Mouse (Mus musculus): Measurements from ENCODE around the gene Tspoap1.

Tspoap1 gene

DNA sequence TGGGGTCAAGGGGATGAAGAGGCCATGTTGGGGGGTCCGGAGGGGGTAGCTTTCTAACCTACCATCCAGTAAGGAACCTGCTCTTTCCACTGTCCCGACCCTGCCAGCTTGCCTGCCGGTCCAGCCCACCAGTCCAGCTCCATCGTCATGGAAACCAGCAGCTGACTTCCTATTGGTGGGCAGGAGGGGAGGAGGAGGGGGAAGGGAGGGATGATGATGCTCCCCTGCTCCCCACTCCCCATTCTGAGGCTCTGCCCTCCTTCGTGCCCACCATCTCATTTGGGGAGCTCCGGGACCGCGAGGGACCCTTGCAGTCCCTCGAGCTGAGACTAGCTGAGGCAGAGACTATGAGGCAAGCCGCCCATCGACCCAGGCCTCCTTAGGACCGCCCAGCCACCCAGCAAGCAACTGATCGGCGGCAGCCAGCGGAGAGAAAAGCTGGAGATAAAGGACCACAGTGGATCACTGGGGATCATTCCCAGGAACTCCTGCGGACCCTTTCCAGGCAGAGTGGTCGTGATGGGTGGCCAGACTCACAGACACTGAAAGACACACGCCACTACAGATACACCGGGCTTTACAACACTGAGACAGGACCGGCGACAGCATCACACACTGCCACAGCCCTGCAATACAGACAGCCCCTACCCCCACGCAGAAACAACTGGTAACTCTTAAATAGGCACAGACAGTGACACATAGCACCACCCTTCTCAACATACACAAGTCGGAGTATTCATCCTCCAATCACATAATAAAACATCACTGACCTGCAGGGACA, at the start of gene Tspoap1:
TSS of gene Tspoap1 (plus strand) at position 241 of the 781 bp plus-strand sequence.
- peak; percentile 69 for DNase-seq (ENCODE audit: low read depth)

DNA sequence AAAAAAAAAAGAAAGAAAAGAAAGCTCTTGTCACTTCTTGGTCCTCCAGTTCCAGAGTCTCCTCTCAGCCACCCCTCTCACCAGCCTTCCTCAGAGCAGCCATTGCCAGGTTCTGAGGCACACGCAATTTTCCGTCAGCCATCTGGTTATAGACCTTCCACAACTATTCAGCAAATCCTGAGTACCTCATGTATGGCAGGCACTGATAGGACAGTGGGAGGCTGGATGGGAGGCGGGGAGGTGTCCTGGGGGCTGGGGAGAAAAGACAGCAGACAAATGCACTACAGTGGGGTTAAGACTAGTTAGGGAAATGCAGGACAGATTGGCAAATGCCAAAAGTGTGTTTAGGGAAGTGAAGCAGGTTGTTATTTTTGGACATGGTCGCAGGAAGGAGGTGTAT, 48.2 kb upstream of the Tspoap1 start:
- DNase-seq (ENCODE audit: low read depth), result no peak

DNA sequence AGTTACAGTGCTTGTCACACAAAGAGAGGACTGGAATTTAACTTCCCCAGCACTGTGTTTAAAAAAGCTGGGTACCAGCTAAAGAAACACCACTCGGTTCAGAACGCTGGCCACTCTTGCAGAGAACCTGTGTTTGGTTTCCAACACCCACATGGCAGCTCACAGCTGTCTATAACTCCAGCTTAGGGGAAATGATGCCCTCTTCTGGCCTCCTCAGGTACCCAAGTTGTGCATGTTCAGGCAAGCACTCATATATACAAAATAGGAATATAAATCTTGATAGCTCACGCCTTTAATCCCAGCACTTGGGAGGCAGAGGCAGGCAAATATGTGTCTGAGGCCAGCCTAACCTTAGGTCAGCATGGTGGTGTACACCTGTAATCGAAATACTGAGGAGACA, 44.3 kb upstream of the Tspoap1 start:
- DNase-seq (ENCODE audit: low read depth), result no peak

DNA sequence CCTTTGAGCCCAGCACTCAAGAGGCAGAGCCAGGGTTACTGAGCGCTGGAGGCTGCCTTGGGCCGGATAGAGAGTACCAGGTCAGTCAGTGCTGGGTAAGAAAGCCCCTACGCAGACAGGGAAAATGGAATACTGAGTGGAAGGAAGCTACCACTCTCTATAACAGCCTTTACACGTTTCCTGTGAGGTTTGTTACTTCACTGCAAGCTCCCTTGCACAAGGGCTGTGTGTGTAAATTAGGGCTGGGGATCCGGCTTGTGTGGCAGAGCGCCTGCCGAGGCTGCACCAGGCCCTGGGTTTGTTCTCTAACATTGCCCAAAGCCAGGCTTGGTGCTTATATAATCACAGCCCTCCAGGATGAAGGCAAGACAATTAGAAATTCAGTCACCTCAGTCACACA, 40.8 kb upstream of the Tspoap1 start:
- peak; percentile 61 for DNase-seq (ENCODE audit: low read depth)

DNA sequence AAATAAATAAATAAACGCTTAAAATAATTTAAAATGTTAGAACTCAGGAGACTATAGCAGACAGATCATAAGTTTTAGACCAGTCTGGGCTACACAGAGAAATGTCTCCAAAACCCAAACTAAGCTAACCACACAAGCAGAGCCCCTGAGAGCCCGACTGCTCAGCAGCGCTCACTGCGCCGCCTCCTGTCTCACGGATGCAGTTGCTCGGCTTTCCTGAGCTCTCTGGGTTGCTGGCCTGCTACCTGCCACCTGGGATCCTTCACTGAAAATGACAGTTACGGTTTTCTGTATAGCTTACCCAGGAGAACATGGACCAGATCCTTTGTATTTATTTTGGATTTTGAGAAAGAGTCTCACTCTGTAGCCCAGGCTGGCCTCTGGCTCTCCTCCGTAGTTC, 40.0 kb upstream of the Tspoap1 start:
- peak; percentile 86 for DNase-seq (ENCODE audit: low read depth)

DNA sequence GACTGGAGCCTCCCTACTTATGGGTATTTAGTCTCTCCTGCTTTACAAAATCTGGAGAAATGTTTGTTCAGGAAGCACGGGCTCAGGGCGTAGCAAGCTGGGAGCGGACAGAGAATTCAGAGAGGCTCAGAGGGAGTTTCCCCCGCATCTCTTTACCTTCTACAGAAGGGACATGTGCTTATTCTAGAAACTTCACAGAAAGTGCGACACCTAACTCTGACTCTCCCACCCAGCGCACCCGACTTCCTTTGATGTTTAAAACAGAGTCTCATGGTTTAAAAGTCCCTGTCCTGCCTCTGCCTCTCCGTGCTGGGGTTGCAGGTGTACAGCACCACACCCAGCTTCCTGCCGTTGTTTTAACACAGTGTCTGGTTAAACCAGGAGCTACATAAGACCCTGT, 39.5 kb upstream of the Tspoap1 start:
- DNase-seq (ENCODE audit: low read depth), result peak; percentile 89

DNA sequence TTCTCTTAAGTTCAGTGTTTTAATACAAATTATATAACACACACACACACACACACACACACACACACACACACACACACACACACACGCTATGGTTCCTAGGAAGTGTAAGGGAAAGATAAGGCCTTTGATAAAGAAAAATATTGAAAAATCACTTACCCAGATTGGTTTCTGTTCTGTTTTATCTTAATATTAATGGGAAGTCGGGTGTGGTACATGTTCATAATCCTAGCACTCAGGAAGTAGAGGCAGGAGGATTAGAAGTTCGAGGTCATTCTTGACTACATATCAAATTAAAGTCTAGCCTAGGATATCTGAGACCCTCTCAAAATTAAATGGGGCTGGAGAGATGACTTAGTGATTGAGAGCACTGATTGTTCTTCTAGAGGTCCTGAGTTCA, 38.2 kb upstream of the Tspoap1 start:
- DNase-seq (ENCODE audit: low read depth), result no peak

DNA sequence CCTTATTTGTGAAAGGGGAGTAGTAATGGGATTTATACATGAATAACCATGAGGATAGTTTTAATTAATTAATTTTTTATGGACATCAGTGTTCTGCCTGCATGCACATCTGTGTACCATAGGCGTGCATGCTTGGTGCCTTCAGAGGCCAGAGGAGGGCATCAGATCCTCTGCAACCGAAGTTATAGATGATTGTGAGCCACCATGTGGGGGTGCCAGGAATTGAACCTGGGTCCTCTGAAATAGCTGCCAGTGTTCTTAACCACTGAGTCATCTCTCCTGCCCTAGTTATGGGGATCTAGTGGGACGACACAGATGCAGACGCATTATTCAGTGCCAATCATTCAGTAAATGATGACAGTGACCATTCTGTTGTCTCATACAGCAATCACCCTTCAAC, 37.5 kb upstream of the Tspoap1 start:
- DNase-seq (ENCODE audit: low read depth), result peak; percentile 36

DNA sequence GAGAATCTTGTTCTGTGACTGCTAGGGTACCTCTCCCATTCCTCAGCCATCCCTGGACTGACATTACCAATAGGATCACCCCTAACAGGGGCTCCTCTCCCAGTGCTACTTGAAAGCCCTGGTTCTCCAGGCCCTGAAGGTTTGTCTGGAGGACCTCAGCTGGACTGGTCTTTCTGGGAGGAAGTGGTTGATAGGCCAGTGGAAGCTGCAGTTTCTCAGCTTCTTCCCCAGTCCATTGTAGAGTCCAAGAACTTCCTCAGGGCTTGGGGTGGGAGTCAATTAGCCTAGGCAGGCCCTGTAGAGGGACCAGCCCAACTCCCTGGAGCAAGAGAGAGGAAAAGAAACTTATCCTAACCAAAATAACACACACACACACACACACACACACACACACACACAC, 34.8 kb upstream of the Tspoap1 start:
- DNase-seq (ENCODE audit: low read depth), result peak; percentile 19

DNA sequence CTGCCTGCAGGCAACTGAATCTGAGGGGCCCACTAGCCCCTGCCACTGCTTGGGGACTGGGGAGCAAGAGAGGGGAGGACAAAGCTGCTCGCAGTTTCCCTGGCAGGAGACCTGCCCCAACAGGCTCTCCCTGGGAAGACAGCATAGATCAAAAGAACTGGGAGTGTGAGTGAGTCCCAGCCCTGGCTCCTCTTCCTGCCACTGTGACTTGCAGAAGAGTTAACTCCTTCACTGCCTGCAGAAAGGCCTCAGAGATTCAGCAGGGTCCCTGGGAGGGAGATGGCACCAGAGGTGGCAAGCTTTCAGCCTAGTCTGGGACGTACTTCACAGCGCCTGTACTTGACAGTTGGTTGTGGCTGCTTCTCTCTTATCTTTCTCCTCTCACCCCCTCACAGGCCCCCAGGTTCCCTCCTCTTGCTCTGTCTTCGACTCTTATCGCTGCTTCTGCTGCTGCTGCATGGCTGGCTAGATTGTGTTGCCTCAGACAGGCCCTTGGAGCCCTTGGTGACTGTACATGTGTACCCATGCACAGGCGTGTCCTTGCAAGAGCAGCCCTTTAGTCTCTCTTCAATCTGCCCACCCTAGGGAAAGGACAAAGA, 34.3 kb upstream of the Tspoap1 start:
- peak; percentile 44 for DNase-seq (ENCODE audit: low read depth)

DNA sequence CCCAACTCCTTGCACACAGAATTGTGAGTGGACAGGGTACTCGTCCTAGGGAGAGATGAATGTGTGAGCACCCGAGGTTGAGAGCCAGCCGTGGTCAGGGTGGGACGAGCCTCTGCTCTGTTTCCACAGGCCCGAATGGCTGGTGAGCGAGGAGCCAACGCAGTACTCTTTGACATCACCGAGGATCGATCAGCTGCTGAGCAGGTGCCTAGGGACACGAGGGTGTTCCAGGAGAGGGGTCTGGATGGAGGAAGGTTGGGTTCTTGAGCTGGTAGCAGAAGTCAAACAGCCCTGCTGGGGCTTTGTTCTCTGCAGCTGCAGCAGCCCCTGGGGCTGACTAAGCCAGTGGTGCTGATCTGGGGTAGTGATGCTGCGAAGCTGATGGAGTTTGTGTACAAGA, 33.3 kb upstream of the Tspoap1 start:
- peak; percentile 21 for DNase-seq (ENCODE audit: low read depth)

DNA sequence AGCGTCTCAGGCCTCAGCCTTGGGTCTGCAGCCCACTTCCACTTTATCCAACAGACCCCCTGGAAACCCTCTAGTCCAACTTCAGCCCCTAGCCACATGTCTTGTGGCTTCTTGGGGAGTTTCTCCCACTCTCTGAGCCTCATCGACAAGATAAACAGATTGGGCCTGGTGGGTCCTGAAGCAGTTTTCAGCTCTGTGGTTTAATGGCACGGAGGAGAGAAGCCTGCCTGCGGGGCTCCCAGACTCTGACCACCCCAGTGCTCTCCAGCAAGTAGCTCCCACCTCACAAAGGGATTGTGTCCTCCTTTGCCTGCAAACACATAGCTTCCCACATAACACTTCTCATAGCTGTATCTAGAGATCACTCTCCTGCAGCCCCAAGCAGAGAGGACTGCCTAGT, 32.9 kb upstream of the Tspoap1 start:
- DNase-seq (ENCODE audit: low read depth), result no peak

DNA sequence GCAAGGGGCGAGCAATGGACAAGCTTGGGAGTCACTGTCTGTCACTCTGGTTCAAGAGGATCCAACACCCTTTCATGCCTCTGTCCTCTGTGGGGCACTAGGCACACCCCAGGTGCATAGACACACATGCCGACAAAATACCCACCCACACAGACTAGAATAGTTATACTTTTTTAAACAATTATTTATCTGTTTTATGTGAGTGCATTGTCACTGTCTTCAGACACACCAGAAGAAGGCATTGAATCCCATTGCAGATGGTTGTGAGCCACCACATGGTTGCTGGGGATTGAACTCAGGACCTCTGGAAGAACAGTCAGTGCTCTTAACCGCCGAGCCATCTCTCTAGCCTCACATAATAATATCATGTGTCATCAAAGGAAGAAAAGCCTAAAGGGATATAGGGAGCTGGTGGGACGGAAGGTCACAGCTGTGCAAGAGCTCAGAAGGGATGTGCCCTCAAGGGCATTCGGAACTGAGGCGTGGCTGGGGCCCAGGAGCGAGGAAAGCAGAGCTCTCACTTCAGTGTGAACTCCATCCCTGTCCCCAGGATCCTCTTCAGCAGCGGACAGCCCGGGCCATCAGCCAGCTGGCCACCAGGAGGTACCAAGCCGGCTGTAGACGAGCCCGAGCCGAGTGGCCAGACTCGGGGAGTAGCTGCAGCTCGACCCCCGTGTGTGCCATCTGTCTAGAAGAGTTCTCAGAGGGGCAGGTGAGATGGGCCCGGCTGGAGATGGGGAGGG, 31.3 kb upstream of the Tspoap1 start:
- DNase-seq (ENCODE audit: low read depth), result no peak

DNA sequence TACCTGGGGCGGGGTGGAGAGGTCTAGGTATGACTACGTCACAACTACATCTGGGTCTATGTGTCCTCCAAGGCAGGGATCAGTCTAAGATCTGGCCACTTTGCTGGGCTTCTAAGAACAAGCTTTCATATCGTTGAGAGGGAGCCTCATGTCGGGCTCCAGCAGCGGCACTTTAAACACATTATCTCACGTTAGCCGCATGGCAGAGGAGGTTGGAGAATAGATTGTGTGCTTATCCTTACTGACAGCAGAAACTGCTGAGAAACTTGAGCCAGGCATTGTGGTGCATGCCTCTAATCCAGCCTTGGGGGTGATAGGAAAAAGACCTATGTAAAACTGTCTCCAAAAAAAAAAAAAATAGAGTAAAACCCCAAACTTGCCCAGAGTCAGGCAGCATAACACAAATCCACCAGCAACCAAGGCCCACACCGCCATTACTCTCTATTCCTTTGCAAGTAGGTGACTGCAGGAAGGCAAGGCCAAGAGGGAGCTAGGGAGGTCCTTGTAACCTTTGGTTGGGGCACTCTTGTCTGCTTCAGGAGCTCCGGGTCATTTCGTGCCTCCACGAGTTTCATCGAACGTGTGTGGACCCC, 30.7 kb upstream of the Tspoap1 start:
- no peak for DNase-seq (ENCODE audit: low read depth)

DNA sequence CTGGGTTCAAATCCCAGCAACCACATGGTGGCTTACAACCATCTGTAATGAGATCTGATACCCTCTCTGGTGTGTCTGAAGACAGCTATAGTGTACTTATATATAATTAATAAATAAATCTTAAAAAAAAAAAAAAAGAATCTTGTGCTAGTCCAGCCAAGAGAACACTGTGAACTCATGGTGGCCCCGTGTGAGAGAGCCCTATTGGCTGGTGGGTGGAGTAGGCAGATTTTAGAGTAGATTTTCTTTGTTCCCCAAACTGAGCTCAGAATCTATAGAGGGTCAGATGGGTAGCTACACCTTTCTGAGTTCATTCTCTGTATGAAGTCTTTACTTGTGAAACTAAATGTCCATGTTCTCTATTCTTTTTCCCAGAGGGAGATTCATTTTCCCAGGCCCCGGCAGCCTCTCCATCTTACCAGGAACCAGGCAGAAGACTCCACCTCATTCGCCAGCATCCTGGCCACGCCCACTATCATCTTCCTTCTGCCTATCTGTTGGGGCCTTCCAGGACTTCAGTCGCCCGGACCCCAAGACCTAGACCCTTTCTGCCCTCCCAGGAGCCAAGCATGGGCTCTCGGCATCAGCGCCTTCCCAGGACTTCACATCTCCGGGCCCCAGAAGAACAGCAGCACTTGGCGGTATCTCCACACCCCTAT, 29.6 kb upstream of the Tspoap1 start:
- DNase-seq (ENCODE audit: low read depth), result no peak

DNA sequence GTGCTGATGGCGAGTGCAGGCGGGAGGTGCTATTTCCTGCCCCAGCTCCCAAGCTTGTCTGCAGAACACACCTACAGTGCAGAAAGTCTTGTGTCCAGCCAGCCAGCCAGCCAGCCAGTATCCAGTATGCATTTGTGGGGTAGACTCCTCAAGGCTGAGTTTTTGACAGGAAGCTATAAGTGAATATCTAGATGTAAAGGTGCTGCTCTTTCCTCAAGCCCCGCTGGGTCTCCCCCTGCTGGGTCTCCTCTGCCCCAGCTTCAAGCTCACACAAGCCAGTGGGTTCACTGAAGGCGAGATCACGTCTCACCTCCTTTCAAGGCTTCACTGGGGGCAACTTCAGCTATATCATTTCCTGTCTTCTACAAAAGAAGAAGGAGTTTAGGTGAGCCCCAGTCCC, 26.0 kb upstream of the Tspoap1 start:
- DNase-seq (ENCODE audit: low read depth), result peak; percentile 68

DNA sequence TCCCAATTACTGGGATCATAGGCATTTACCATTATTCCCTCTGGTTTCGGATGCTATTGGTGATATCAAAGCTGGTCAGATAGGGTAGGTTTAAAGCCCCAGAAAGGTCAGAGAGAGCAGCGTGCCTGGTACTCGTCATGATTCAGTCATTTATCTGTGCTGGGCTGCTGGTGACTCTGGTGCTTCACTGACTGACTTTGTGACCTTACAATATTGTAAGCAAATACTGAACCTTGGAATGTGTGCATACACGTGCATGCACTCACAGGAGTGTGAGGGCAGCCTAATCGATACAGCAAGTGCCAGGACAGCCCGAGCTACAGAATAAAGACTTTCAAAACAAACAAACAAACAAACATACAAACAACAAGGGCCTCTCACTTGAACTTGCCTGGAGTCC, 24.6 kb upstream of the Tspoap1 start:
- peak; percentile 33 for DNase-seq (ENCODE audit: low read depth)

DNA sequence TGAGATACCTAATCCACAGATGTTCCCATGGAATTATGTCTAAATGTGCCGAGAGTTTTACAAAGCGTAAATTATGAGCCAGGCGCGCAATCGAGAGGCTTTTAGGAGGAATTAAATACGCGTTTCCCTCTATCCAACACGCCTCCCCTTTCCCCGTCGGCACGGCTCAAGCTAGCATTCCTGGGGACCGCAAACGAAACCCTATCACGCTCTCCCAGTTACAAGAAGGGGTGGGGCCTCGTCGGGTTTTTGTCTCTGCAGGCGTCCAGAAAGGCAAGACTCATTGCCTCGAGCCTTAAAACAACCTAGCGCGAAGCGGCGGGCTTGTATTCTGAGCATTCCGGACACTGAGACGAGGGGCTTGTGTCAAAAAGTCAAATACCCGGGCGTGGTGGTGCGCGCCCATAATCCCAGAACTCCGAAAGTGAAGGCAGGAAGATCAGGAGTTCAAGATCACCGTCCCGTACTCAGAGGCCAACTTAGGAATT, 23.6 kb upstream of the Tspoap1 start:
- peak; percentile 76 for DNase-seq (ENCODE audit: low read depth)

DNA sequence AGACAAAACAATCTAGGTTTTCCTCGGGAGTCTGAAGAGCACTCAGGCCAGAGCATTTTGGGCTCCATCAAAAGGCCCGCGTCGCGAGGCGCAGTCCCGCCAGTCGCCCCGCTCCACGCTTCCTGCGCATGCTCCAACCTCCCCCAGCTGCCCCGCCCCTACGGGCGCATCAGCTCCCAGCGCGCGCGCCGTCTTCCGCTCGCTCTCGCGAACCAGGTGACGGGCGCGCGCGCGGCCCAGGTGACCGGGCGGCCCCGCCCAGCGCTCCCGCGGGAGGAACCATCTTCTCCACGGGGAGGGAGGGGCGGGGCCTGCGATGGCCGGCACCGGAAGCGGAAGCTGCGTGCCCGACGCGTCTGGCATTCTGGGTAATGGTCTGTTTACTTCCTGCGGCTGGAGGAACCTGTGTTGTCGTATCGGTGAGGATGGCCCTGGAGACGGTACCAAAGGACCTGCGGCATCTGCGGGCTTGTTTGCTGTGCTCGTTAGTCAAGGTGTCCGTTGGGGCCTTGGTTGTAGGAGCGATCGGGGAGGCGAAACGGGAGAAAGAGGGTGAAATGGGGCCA, 23.1 kb upstream of the Tspoap1 start, which contains the start of gene Supt4a:
TSS of gene Supt4a (plus strand) at position 378 of the 566 bp plus-strand sequence.
- peak; percentile 99 for DNase-seq (ENCODE audit: low read depth)

DNA sequence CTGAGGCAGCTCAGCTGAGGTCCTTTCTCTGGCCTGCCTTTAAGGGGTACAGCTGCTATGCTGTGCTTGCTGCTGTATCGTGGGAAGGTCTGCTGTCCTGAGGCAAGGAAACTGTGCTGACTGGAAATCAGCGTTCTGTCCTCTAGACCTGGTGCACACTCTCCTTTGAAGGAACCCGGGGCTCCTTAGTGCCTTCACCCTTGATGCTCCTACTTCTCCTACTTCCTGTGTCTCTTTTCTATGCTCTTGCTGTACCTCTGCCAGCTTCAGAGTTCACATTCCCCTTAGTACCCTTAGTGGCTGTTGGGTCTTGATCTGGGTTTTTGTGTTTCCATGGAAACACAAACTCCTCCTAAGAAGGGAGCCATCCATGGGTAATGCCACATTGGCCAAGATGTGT, 16.6 kb upstream of the Tspoap1 start:
- peak; percentile 57 for DNase-seq (ENCODE audit: low read depth)

DNA sequence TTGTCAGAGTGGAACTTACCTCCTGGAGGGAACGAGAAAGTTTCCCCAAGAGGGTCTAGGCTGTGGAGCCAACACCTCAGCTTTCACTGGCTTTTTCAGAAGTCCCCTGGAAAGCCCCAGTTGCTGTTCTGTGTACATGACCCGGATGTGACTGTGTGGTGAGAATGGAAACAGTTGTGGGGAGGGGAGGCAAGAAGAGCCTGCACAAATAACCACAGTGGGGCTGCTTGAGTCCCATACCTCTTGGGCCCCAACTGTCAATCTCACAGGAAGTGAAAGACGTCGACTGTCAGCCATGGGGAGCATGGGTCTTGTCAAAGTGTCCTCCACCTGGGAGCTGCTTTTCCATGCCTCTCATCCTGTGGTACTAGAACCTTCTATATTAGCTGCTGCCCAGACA, 15.4 kb upstream of the Tspoap1 start:
- DNase-seq (ENCODE audit: low read depth), result peak; percentile 97
